Mouse (Mus musculus): ENCODE data around the gene Scnn1a. TPM values are rescaled to one million over a fixed set of nuclear protein-coding genes. Genes with fewer than 3 reads are reported as not detected.
A peak's percentile ranks its signal among the peaks of the same experiment; 100 is the strongest.

Scnn1a gene
- polyA plus RNA-seq, 1 experiment from 2014 or later: 1.1 TPM

DNA sequence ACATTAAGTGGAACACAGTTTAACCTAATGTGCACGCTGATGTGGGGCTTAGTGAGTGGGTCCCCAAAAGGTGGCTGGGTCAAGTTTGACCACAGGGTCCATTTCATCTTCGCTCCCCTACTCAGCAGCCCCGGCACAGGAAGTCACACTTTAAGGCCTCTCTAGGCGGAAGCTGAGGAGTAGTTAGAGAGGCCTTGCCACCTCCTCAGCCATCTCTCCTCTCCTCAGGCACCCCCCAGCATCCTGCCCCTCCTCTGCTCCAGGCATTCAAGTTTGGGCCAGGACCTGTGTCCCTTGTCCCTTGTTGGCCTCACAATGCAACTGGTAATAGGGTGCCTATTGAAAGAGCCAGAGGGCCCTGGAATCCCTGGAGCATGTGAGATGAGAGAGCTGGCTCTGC lies 33.2 kb downstream of the Scnn1a start:
- Histone ChIP-seq H3K27ac (ENCODE audit: low read depth) (peak overlapping the region; percentile 82), H3K27me3 (ENCODE audit: insufficient read depth, low read length) (no peaks in the 10 kb centered on the region), H3K4me1 (ENCODE audit: insufficient read depth) (peaks cover 48% of the 10 kb centered on the region), H3K9me3 (ENCODE audit: low read length) (no peaks in the 10 kb centered on the region), H3K9ac (replicated peaks) (peak overlapping the region; percentile 5; the same call in 1 of the 2 replicates), H3K4me2 (ENCODE audit: low read depth, low read length) (peak overlapping the region; percentile 88), H3K4me3 (ENCODE audit: low read depth, low read length) (peak overlapping the region; percentile 17; the same call in 1 of the 2 replicates), H3K36me3 (replicated peaks; ENCODE audit: insufficient read depth, low read length) (peaks cover 17% of the 10 kb centered on the region)
- 44% methylated on average over 4 of the region's 4 CpGs for WGBS (ENCODE audit: insufficient replicate concordance)
- DNase-seq (no peak), ATAC-seq (no peak)
- TF ChIP-seq EP300 (IDR thresholded peaks at IDR 0.05; ENCODE audit: low read depth) (no peak), CTCF (IDR thresholded peaks at IDR 0.05; ENCODE audit: low read depth) (no peak)

GRCm38 (mm10) chr6:125354352-125355151 lies 34.1 kb downstream of the Scnn1a start:
- peak; percentile 58 for DNase-seq
- no peaks in the 10 kb centered on the region for H3K9me3 ChIP-seq (ENCODE audit: low read length)
- peak overlapping the region; percentile 88 for H3K4me2 ChIP-seq (ENCODE audit: low read depth, low read length)
- H3K9ac ChIP-seq (replicated peaks): peak overlapping the region; percentile 5; the same call in 1 of the 2 replicates
- H3K4me1 ChIP-seq (ENCODE audit: insufficient read depth): peaks cover 44% of the 10 kb centered on the region
- peaks cover 25% of the 10 kb centered on the region for H3K36me3 ChIP-seq (replicated peaks; ENCODE audit: insufficient read depth, low read length)
- TF ChIP-seq EP300 (IDR thresholded peaks at IDR 0.05; ENCODE audit: low read depth) (peak; percentile 58; the same call in 1 of the 2 replicates), CTCF (IDR thresholded peaks at IDR 0.05; ENCODE audit: low read depth) (no peak)
- peak; percentile 54 for ATAC-seq
- no peaks in the 10 kb centered on the region for H3K27me3 ChIP-seq (ENCODE audit: insufficient read depth, low read length)
- 16% methylated on average over 14 of the region's 14 CpGs for WGBS (ENCODE audit: insufficient replicate concordance)
- peak overlapping the region; percentile 82 for H3K27ac ChIP-seq (ENCODE audit: low read depth)
- H3K4me3 ChIP-seq (ENCODE audit: low read depth, low read length): peak overlapping the region; percentile 17; the same call in 1 of the 2 replicates

DNA sequence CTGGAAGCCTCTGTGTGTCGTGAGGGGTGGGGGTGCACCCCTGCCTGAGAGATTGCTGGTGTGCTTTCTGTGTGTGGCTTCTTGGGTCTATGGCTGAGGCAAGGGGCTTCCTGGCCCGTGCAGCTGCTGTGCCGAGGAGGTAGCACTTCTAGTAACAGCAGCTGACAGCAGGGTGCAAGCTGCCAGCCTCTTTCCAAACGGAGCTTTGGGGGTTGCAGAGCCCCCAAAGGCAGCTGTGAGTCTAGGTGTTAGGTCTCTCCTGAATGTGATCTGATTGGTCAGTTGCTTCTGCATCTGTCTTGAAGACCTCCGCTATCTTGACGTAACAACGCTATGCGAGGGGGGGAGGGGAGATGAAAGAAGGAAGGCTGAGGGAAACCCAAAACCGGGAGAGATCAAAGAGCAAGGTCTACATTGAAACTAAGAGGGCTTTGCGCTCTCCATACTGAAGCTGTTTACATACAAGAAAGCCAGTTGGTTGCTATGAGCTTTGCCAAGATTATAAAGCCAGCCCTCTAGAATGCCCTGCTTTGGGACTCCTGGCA lies 34.8 kb downstream of the Scnn1a start:
- no peaks in the 10 kb centered on the region for H3K9me3 ChIP-seq (ENCODE audit: low read length)
- peaks cover 29% of the 10 kb centered on the region for H3K36me3 ChIP-seq (replicated peaks; ENCODE audit: insufficient read depth, low read length)
- H3K4me3 ChIP-seq (ENCODE audit: low read depth, low read length): 0 out of 2 replicates have a peak overlapping the region, but pooled peaks have one; percentile 1
- H3K27ac ChIP-seq (ENCODE audit: low read depth): peak overlapping the region; percentile 82
- H3K27me3 ChIP-seq (ENCODE audit: insufficient read depth, low read length): no peaks in the 10 kb centered on the region
- no peak overlapping the region; the same call in 1 of the 2 replicates for H3K9ac ChIP-seq (replicated peaks)
- WGBS (ENCODE audit: insufficient replicate concordance): 10% methylated on average over 10 of the region's 10 CpGs
- DNase-seq (no peak), ATAC-seq (no peak)
- H3K4me2 ChIP-seq (ENCODE audit: low read depth, low read length): peak overlapping the region; percentile 88
- TF ChIP-seq CTCF (IDR thresholded peaks at IDR 0.05; ENCODE audit: low read depth) (no peak), EP300 (IDR thresholded peaks at IDR 0.05; ENCODE audit: low read depth) (no peak)
- H3K4me1 ChIP-seq (ENCODE audit: insufficient read depth): peaks cover 46% of the 10 kb centered on the region

DNA sequence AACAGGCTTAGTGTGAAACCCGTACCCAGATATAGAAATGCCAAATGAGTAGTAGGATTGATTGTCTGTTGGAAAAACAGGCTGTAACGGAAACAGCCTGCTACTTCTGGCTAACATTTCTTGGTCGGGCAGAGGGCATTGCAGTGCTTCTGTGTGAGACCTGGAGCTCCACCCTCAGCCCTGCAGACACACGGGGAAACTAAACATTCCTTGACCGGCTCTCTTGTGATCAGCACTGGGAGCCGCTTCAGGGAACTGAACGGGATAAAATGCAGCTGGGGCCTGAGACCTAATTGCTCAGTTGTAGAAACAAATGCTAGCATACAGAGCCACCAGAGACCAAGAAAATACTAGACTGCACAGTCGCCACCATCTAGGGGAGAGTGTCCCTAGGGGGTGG lies 35.8 kb downstream of the Scnn1a start:
- H3K9ac ChIP-seq (replicated peaks): no peak overlapping the region
- H3K4me1 ChIP-seq (ENCODE audit: insufficient read depth): peaks cover 45% of the 10 kb centered on the region

DNA sequence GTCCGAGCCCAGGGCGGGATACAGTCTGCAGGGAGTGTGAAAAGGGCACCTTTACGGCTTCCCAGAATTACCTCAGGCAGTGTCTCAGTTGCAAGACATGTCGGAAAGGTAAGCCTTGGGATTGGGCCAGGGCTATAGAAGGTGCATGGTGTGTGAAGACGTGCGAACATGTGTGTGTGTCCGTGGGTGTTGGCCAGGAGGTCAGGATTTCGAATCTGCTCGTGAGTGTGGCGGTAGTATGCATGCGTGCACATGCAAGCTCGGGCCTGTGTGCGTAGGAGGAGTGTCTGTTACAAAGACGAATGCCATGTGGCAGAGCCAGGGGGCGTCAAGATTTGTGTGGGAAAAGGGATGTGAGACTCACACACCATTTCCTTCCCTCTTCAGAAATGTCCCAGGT lies 36.9 kb downstream of the Scnn1a start:
- no peaks in the 10 kb centered on the region for H3K27me3 ChIP-seq (ENCODE audit: insufficient read depth, low read length)
- H3K4me2 ChIP-seq (ENCODE audit: low read depth, low read length): no peak overlapping the region
- H3K27ac ChIP-seq (ENCODE audit: low read depth): no peak overlapping the region
- H3K4me1 ChIP-seq (ENCODE audit: insufficient read depth): peaks cover 36% of the 10 kb centered on the region
- WGBS (ENCODE audit: insufficient replicate concordance): 83% methylated on average over 15 of the region's 15 CpGs
- H3K4me3 ChIP-seq (ENCODE audit: low read depth, low read length): no peak overlapping the region
- peaks cover 45% of the 10 kb centered on the region for H3K36me3 ChIP-seq (replicated peaks; ENCODE audit: insufficient read depth, low read length)
- TF ChIP-seq EP300 (IDR thresholded peaks at IDR 0.05; ENCODE audit: low read depth): no peak
- no peak for TF ChIP-seq CTCF (IDR thresholded peaks at IDR 0.05; ENCODE audit: low read depth)
- DNase-seq: no peak
- H3K9ac ChIP-seq (replicated peaks): no peak overlapping the region
- H3K9me3 ChIP-seq (ENCODE audit: low read length): no peaks in the 10 kb centered on the region
- no peak for ATAC-seq

More for the DNA sequence above, 35.8 kb downstream of the Scnn1a start:
- Histone ChIP-seq H3K27me3 (ENCODE audit: insufficient read depth, low read length) (no peaks in the 10 kb centered on the region), H3K27ac (ENCODE audit: low read depth) (no peak overlapping the region), H3K4me2 (ENCODE audit: low read depth, low read length) (no peak overlapping the region), H3K36me3 (replicated peaks; ENCODE audit: insufficient read depth, low read length) (peaks cover 38% of the 10 kb centered on the region), H3K4me3 (ENCODE audit: low read depth, low read length) (no peak overlapping the region), H3K9me3 (ENCODE audit: low read length) (no peaks in the 10 kb centered on the region)
- WGBS (ENCODE audit: insufficient replicate concordance): 55% methylated on average over 8 of the region's 8 CpGs
- ATAC-seq (no peak), DNase-seq (no peak)
- TF ChIP-seq CTCF (IDR thresholded peaks at IDR 0.05; ENCODE audit: low read depth): no peak
- TF ChIP-seq EP300 (IDR thresholded peaks at IDR 0.05; ENCODE audit: low read depth): no peak

GRCm38 (mm10) chr6:125359999-125360398 lies 39.5 kb downstream of the Scnn1a start:
- H3K27me3 ChIP-seq (ENCODE audit: insufficient read depth, low read length): no peaks in the 10 kb centered on the region
- H3K4me1 ChIP-seq (ENCODE audit: insufficient read depth): peaks cover 26% of the 10 kb centered on the region
- no peak overlapping the region for H3K4me3 ChIP-seq (ENCODE audit: low read depth, low read length)
- DNase-seq (no peak), ATAC-seq (peak; percentile 18; the same call in 1 of the 2 replicates)
- H3K4me2 ChIP-seq (ENCODE audit: low read depth, low read length): no peak overlapping the region
- H3K36me3 ChIP-seq (replicated peaks; ENCODE audit: insufficient read depth, low read length): peaks cover 48% of the 10 kb centered on the region
- 40% methylated on average over 9 of the region's 9 CpGs for WGBS (ENCODE audit: insufficient replicate concordance)
- H3K9me3 ChIP-seq (ENCODE audit: low read length): no peaks in the 10 kb centered on the region
- H3K27ac ChIP-seq (ENCODE audit: low read depth): 0 out of 2 replicates have a peak overlapping the region, but pooled peaks have one; percentile 16
- TF ChIP-seq EP300 (IDR thresholded peaks at IDR 0.05; ENCODE audit: low read depth) (no peak), CTCF (IDR thresholded peaks at IDR 0.05; ENCODE audit: low read depth) (peak; percentile 44)
- no peak overlapping the region for H3K9ac ChIP-seq (replicated peaks)

All from liver, postnatal 0 days (tissue).